Mouse (Mus musculus): Measurements from ENCODE around the gene Aggf1. TPM values are rescaled to one million over a fixed set of nuclear protein-coding genes. Genes with fewer than 3 reads are reported as not detected.

Aggf1 gene
- polyA plus RNA-seq, 1 experiment: 15.6 TPM

DNA sequence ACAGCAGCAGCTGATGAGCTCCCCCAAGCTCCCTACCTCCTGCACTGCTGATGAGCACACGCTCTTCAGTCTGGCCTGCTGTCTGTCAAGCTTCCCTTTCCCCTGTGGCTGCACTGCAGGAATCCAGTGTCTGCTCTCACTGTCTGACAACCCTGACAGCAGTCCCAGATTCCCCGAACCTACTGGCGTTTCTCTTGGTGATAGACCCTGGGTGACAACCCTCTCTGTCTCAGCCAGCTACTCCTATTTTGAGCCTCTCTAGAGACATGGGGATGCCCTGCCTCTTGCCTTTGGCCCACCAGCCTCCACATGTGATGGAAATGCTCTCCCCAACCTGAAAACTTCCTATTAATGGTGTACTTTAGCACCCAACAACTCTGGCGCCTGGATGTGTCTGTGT lies 11.7 kb downstream of the Aggf1 start:
- Histone ChIP-seq H3K4me1 (ENCODE audit: control insufficient read depth, insufficient read depth, insufficient read length, low read length) (no peaks in the 10 kb centered on the region), H3K36me3 (ENCODE audit: control insufficient read depth, insufficient read depth, low read length) (peaks cover 77% of the 10 kb centered on the region), H3K27ac (ENCODE audit: insufficient read depth, low read depth, low read length) (no peak overlapping the region), H3K4me3 (ENCODE audit: low read depth, low read length) (no peak overlapping the region), H3K27me3 (ENCODE audit: control insufficient read depth, insufficient read depth, low read length) (no peaks in the 10 kb centered on the region)
- TF ChIP-seq CTCF (IDR thresholded peaks at IDR 0.05; ENCODE audit: extremely low read depth, insufficient read length, insufficient replicate concordance, low read depth, low read length) (no peak), POLR2A (IDR thresholded peaks at IDR 0.05; ENCODE audit: low read depth, low read length) (no peak)
- 90% methylated on average over 4 of the region's 4 CpGs for WGBS

DNA sequence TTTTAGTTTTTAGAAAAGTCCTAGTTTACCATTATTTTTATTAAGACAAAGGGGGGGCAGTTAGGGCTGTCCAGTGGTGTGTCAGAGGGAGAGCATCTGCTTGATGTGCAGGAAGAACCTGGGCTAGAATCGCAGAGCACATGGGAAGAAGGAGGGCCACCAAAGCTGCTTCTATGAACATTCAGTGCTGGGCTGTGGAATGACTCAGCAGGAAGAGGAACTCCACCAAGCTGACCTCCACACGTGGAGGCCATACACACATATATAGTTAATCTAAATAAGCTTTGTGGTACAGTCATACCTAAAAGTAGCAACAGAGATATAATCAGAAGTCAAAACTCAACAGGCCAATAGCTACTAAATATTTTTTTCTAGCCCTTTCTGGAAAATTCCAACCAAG lies 16.9 kb downstream of the Aggf1 start:
- 68% methylated on average over 2 of the region's 2 CpGs for WGBS
- Histone ChIP-seq H3K4me3 (ENCODE audit: low read depth, low read length) (no peak overlapping the region), H3K27ac (ENCODE audit: insufficient read depth, low read depth, low read length) (no peak overlapping the region), H3K27me3 (ENCODE audit: control insufficient read depth, insufficient read depth, low read length) (no peaks in the 10 kb centered on the region), H3K36me3 (ENCODE audit: control insufficient read depth, insufficient read depth, low read length) (peaks cover 78% of the 10 kb centered on the region), H3K4me1 (ENCODE audit: control insufficient read depth, insufficient read depth, insufficient read length, low read length) (no peaks in the 10 kb centered on the region)
- no peak for TF ChIP-seq CTCF (IDR thresholded peaks at IDR 0.05; ENCODE audit: extremely low read depth, insufficient read length, insufficient replicate concordance, low read depth, low read length)
- TF ChIP-seq POLR2A (IDR thresholded peaks at IDR 0.05; ENCODE audit: low read depth, low read length): no peak

DNA sequence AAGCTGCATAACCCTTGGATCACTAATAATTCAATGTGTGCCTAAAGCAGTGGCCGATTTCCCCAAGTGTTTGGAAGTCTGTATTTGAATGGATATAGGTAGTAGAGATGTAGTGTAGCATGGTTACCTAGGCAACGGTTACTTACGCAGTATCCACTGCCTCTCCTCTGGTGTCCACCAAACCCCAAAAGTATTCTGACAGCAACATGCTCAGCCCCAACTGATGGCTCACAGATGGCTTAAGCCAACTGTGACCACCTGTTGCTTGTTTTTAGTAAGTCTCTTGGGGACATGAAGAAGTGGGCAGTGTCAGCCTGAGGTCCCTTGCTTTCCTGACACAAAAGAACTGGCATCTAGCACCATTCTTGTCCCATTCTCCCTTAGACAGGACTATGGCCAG lies 26.7 kb downstream of the Aggf1 start:
- Histone ChIP-seq H3K4me1 (ENCODE audit: control insufficient read depth, insufficient read depth, insufficient read length, low read length) (no peaks in the 10 kb centered on the region), H3K27me3 (ENCODE audit: control insufficient read depth, insufficient read depth, low read length) (no peaks in the 10 kb centered on the region), H3K27ac (ENCODE audit: insufficient read depth, low read depth, low read length) (no peak overlapping the region), H3K4me3 (ENCODE audit: low read depth, low read length) (no peak overlapping the region), H3K36me3 (ENCODE audit: control insufficient read depth, insufficient read depth, low read length) (peaks cover 28% of the 10 kb centered on the region)
- TF ChIP-seq CTCF (IDR thresholded peaks at IDR 0.05; ENCODE audit: extremely low read depth, insufficient read length, insufficient replicate concordance, low read depth, low read length) (no peak), POLR2A (IDR thresholded peaks at IDR 0.05; ENCODE audit: low read depth, low read length) (no peak)
- WGBS: 90% methylated on average over 3 of the region's 3 CpGs

DNA sequence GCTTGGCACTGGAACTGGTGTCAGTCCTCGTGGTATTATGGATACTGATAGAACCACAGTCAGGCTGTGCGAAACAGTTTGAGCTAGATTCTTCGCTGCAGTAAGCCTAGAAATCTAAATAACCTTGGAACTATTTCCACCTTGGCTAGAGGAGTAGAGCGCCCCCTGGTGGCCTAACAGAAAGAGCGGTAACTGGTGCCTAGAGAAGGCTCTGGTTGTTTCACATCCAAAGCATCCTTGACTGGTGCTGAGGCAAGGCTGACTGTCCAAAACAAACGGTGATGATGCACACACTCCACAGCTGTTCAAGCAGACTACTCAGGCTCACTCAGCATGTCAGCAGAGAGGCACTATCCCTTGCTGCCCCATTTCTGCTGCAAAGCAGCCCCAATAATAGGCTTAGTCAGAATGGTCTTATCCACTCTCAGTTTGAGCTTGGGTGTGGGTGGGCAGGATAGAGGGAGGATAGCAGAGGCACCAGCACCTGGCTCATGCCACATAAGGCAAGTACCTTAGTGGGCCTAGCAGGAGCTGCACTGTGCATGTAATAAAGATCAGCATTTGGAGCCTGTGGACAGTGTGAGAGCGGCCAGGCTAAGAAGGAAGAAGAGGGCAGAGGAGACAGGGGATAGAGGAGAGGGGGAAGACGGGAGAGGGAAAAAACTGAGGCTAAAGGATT lies 28.0 kb downstream of the Aggf1 start:
- H3K27me3 ChIP-seq (ENCODE audit: control insufficient read depth, insufficient read depth, low read length): no peaks in the 10 kb centered on the region
- no peaks in the 10 kb centered on the region for H3K4me1 ChIP-seq (ENCODE audit: control insufficient read depth, insufficient read depth, insufficient read length, low read length)
- H3K4me3 ChIP-seq (ENCODE audit: low read depth, low read length): no peak overlapping the region
- TF ChIP-seq CTCF (IDR thresholded peaks at IDR 0.05; ENCODE audit: extremely low read depth, insufficient read length, insufficient replicate concordance, low read depth, low read length): peak; percentile 73; the same call in 1 of the 2 replicates
- no peak for TF ChIP-seq POLR2A (IDR thresholded peaks at IDR 0.05; ENCODE audit: low read depth, low read length)
- no peak overlapping the region for H3K27ac ChIP-seq (ENCODE audit: insufficient read depth, low read depth, low read length)
- H3K36me3 ChIP-seq (ENCODE audit: control insufficient read depth, insufficient read depth, low read length): peaks cover 19% of the 10 kb centered on the region
- 24% methylated on average over 8 of the region's 8 CpGs for WGBS

DNA sequence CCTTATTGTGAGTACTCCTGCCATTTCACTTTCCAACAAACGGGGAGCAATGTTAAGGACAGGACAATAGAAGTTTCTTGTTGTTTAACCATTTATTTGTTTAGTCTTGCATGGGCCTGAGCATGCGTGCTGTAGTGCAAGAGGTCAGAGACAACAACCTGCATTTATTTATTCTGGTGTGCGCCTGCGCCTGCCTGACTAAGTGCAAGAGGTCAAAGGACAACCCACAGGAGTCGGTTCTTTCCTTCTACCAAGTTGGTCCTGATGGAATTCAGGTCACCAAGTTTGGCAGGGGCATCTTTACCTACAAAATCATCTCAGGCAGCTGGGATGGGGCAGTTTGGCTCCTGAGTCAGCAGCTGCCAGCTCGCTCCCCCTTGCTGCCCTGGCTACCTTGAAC lies 29.3 kb downstream of the Aggf1 start:
- Histone ChIP-seq H3K4me1 (ENCODE audit: control insufficient read depth, insufficient read depth, insufficient read length, low read length) (no peaks in the 10 kb centered on the region), H3K27ac (ENCODE audit: insufficient read depth, low read depth, low read length) (no peak overlapping the region), H3K27me3 (ENCODE audit: control insufficient read depth, insufficient read depth, low read length) (no peaks in the 10 kb centered on the region), H3K36me3 (ENCODE audit: control insufficient read depth, insufficient read depth, low read length) (peaks cover 8% of the 10 kb centered on the region), H3K4me3 (ENCODE audit: low read depth, low read length) (no peak overlapping the region)
- 65% methylated on average over 6 of the region's 6 CpGs for WGBS
- TF ChIP-seq POLR2A (IDR thresholded peaks at IDR 0.05; ENCODE audit: low read depth, low read length) (no peak), CTCF (IDR thresholded peaks at IDR 0.05; ENCODE audit: extremely low read depth, insufficient read length, insufficient replicate concordance, low read depth, low read length) (no peak)

DNA sequence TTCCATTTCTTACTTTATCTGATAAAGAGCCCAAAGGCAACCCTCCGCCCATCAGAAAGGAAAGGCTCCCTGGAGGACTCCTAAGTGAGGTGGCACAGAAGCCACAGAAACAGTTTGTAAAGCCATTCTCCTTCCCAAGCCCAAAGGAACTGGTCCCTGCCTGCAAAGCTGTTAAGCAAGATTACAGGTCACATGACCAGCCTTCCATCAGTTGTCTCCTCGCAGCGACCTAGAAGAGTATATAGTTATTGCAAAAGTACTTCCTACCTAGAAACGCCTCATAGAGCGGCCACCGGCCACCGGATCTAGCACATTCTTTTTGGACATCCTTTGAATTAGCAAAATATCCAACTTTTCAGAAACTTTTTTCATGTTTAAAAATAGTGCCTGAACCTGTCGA lies 31.7 kb downstream of the Aggf1 start:
- H3K27me3 ChIP-seq (ENCODE audit: control insufficient read depth, insufficient read depth, low read length): no peaks in the 10 kb centered on the region
- peaks cover 4% of the 10 kb centered on the region for H3K36me3 ChIP-seq (ENCODE audit: control insufficient read depth, insufficient read depth, low read length)
- H3K4me1 ChIP-seq (ENCODE audit: control insufficient read depth, insufficient read depth, insufficient read length, low read length): no peaks in the 10 kb centered on the region
- H3K4me3 ChIP-seq (ENCODE audit: low read depth, low read length): no peak overlapping the region
- H3K27ac ChIP-seq (ENCODE audit: insufficient read depth, low read depth, low read length): no peak overlapping the region
- 84% methylated on average over 8 of the region's 8 CpGs for WGBS
- TF ChIP-seq CTCF (IDR thresholded peaks at IDR 0.05; ENCODE audit: extremely low read depth, insufficient read length, insufficient replicate concordance, low read depth, low read length) (no peak), POLR2A (IDR thresholded peaks at IDR 0.05; ENCODE audit: low read depth, low read length) (no peak)

DNA sequence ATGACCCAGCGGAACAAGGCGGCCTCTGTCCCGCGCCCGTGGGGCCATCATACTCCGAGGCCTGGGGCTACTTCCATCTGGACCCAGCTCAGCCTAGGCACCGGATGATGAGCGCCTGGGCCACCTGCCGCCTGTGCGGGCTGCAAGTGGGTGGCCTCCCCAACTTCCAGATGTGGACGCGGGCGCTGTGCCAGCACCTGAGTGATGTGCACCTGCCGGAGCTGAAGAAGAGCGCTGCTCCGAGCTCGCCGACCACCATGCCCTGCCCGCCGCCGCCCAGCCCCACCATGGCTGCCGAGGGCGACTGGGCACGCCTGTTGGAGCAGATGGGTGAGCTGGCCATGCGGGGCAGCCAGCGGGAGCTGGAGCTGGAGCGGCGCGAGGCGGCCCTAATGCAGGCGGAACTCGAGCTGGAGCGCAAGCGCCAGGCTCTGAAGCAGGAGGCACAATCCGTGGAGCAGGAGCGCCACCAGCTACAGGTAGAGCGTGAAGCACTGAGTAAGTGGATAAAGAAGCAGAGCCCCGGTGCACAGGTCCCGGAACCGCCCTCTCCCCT lies 39.0 kb downstream of the Aggf1 start:
- Histone ChIP-seq H3K4me1 (ENCODE audit: control insufficient read depth, insufficient read depth, insufficient read length, low read length) (no peaks in the 10 kb centered on the region), H3K4me3 (ENCODE audit: low read depth, low read length) (no peak overlapping the region), H3K27ac (ENCODE audit: insufficient read depth, low read depth, low read length) (no peak overlapping the region), H3K27me3 (ENCODE audit: control insufficient read depth, insufficient read depth, low read length) (no peaks in the 10 kb centered on the region), H3K36me3 (ENCODE audit: control insufficient read depth, insufficient read depth, low read length) (peaks cover 19% of the 10 kb centered on the region)
- TF ChIP-seq POLR2A (IDR thresholded peaks at IDR 0.05; ENCODE audit: low read depth, low read length) (no peak), CTCF (IDR thresholded peaks at IDR 0.05; ENCODE audit: extremely low read depth, insufficient read length, insufficient replicate concordance, low read depth, low read length) (no peak)
- 92% methylated on average over 40 of the region's 40 CpGs for WGBS
